Mouse (Mus musculus) bone marrow, adult 2 months (tissue): Measurements from ENCODE around the gene Gemin8. TPM values are rescaled to one million over a fixed set of nuclear protein-coding genes. Genes with fewer than 3 reads are reported as not detected.

Source experiments
- H3K27ac ChIP-seq: fragments of 200-500 bp; 2 replicates; pipeline ENCODE4 v1.5.1; 2012; ENCODE audit warnings: low read depth, mild to moderate bottlenecking, control low read depth, inconsistent platforms, low read length; ENCODE audit not compliant: control insufficient read depth, poor library complexity, insufficient read depth
- H3K4me1 ChIP-seq: fragments of 200-500 bp; 2 replicates; pipeline ENCODE4 v1.6.1; 2011; ENCODE audit warnings: low read length; ENCODE audit not compliant: control insufficient read depth, insufficient read depth
- H3K4me3 ChIP-seq: fragments of 200-500 bp; replicated peaks from 2 replicates; pipeline ENCODE3; 2011; ENCODE audit warnings: mild to moderate bottlenecking, low read depth, low read length, control low read depth; ENCODE audit not compliant: control insufficient read depth
- CTCF ChIP-seq: fragments of 200-500 bp; IDR thresholded peaks from 2 replicates; pipeline ENCODE4 v1.5.1; 2011; ENCODE audit warnings: low read length, control low read depth; ENCODE audit not compliant: control insufficient read depth, insufficient read depth
- POLR2A ChIP-seq: fragments of 200-500 bp; IDR thresholded peaks from 2 replicates; pipeline ENCODE4 v1.6.1; 2011; ENCODE audit warnings: low read depth, mild to moderate bottlenecking, control low read depth, low read length, borderline replicate concordance; ENCODE audit not compliant: control insufficient read depth
- WGBS: fragments of 180-500 bp; shearing (Covaris S2); methylation state at CpG from one replicate; pipeline ENCODE4 v1.1.7; 2018; 5-methylcytosine and 5-hydroxymethylcytosine counted together
- polyA plus RNA-seq: library from polyadenylated mRNA; stranded (reverse); fragments of >200 nt; gene quantifications from 2 replicates; pipeline ENCODE4 v1.2.4, GENCODE M21; 2011; ENCODE audit warnings: low replicate concordance; ENCODE audit not compliant: missing spikeins, insufficient read depth, insufficient read length

Gene Gemin8
- polyA plus RNA-seq, 1 experiment = 6.0 TPM

DNA sequence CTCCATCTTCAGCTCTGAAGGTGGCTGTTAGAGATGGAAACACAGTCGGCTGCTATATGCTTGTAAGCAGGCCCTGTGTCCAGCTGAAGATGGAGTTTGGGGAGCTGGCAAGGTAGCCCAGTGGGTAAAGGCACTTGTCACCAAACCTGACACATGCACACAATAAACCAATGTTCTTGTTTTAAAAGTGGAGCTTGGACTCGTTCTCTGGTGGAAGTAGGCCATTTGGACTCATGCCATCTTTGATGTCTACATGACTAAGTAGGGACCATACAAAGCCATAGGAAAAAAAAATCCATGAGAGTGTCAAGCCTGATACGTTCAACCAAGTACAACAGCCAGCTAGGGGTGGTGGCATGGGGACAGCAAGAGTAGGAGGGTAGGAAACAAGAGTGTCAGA is 2.4 kb downstream of the Gemin8 start:
- no peak for TF ChIP-seq CTCF
- no peak for TF ChIP-seq POLR2A

GRCm38 (mm10) chrX:166173796-166174195 is 3.5 kb downstream of the Gemin8 start:
- WGBS = 75% methylated on average over 7 of the region's 7 CpGs
- no peak overlapping the region for H3K27ac ChIP-seq
- no peak overlapping the region for H3K4me3 ChIP-seq
- H3K4me1 ChIP-seq = no peaks in the 10 kb centered on the region
- TF ChIP-seq POLR2A = no peak
- TF ChIP-seq CTCF = no peak

More for the DNA sequence above, 2.4 kb downstream of the Gemin8 start:
- Histone ChIP-seq H3K4me1 (no peaks in the 10 kb centered on the region), H3K27ac (no peak overlapping the region), H3K4me3 (no peak overlapping the region)
- whole genome bisulfite sequencing = 61% methylated on average over 3 of the region's 3 CpGs

- TF ChIP-seq POLR2A (no peak), CTCF (no peak)
- WGBS = 88% methylated on average over 7 of the region's 7 CpGs
- Histone ChIP-seq H3K4me1 (no peaks in the 10 kb centered on the region; the same call in 1 of the 2 replicates), H3K4me3 (no peak overlapping the region), H3K27ac (no peak overlapping the region)
These were observed 7.7 kb downstream of the Gemin8 start for GRCm38 (mm10) chrX:166177929-166178328.

- Histone ChIP-seq H3K4me3 (no peak overlapping the region), H3K4me1 (no peaks in the 10 kb centered on the region; the same call in 1 of the 2 replicates), H3K27ac (no peak overlapping the region)
- 62% methylated on average over 3 of the region's 3 CpGs for WGBS
- TF ChIP-seq POLR2A (no peak), CTCF (no peak)
These were observed 12.8 kb downstream of the Gemin8 start for GRCm38 (mm10) chrX:166183094-166183493.

DNA sequence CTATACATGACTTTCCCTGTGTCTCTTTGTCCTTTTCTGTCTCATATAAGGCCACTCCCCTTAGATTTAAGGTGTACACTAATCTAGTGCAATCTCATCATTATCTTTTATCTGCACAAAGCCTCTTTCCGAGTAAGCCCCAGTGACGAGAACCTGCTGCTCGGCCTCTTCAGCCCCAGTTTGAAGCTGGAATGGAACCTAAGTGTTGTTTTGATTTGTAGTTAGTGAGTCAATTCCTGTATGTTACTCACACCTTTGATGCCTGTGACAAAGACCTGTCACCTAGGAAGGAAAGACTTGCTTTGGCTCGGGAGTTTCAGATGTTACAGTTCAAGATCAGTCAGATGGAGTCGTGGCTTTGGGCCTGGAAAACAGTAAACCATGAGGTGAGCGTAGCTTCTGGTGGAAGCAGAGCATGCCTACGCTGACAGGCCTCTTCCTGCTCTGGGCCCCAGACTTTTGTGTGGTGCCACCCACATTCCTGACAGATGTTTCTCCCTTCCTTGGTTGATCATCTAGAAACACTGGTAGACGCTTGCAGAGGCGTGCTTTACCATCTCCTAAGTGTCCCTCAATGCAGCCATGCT is 15.2 kb downstream of the Gemin8 start:
- Histone ChIP-seq H3K27ac (no peak overlapping the region), H3K4me3 (no peak overlapping the region), H3K4me1 (no peaks in the 10 kb centered on the region; the same call in 1 of the 2 replicates)
- 87% methylated on average over 9 of the region's 9 CpGs for WGBS
- TF ChIP-seq POLR2A (no peak), CTCF (no peak)

GRCm38 (mm10) chrX:166187803-166188202 is 17.5 kb downstream of the Gemin8 start:
- no peak overlapping the region for H3K27ac ChIP-seq
- H3K4me1 ChIP-seq = no peaks in the 10 kb centered on the region; the same call in 1 of the 2 replicates
- TF ChIP-seq POLR2A = no peak
- 70% methylated on average over 1 of the region's 1 CpGs for WGBS
- H3K4me3 ChIP-seq = no peak overlapping the region

GRCm38 (mm10) chrX:166196327-166196726 is 26.1 kb downstream of the Gemin8 start:
- Histone ChIP-seq H3K4me1 (no peaks in the 10 kb centered on the region), H3K4me3 (no peak overlapping the region), H3K27ac (no peak overlapping the region)
- TF ChIP-seq POLR2A = no peak
- TF ChIP-seq CTCF = no peak

DNA sequence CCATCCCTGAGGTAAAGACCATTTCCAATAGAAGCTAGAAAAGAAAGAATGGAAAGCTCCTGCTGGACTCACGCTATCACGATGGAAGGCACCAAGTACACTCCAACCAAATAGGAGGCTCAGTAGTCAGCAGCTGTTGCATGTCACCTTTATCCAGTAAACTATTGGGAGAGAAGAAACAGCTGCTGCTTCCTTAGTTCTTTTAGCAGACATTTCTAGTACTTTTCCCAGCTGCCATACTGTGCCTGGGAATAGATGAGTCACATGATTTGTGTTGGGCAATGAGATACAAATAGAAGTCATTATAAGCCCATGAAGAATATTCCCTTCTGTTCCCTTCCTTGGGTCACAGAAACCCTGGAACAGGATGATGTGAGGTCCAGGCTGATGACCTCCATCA is 28.0 kb downstream of the Gemin8 start:
- 84% methylated on average over 2 of the region's 2 CpGs for WGBS

DNA sequence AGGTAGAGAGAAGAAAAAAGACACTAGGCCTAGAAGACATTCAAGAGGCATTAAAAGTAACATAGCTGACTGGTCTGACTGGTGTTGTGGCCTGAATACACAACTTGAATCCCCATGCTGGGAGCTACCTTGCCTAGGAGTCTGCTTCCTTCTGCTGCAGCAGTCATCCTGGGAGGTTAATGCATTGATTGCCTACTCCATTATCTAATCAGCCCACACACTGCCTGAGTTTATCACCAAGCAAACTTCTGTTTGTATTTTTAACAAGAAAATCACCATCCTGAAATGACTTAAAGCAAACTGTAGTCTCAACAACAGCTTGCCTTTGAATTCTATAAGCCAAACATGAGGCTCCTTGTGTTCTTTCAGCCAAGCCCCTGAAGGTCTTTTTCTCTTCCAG is 29.6 kb downstream of the Gemin8 start:
- Histone ChIP-seq H3K4me1 (no peaks in the 10 kb centered on the region), H3K4me3 (no peak overlapping the region), H3K27ac (no peak overlapping the region)
- no peak for TF ChIP-seq CTCF
- TF ChIP-seq POLR2A = no peak

More for the DNA sequence above, 28.0 kb downstream of the Gemin8 start:
- no peak for TF ChIP-seq POLR2A
- no peak for TF ChIP-seq CTCF
- H3K4me3 ChIP-seq = no peak overlapping the region
- H3K27ac ChIP-seq = no peak overlapping the region
- no peaks in the 10 kb centered on the region for H3K4me1 ChIP-seq
